Mouse (Mus musculus) intestine, embryonic 16.5 days (tissue): ENCODE data around the gene H2-Aa. TPM values are rescaled to one million over a fixed set of nuclear protein-coding genes. Genes with fewer than 3 reads are reported as not detected.

Experiments used
- ATAC-seq: fragments of 200-750 bp; cut with Nextera tagmentation; 2 replicates; pipeline ENCODE4 v1.8.0; 2017; ENCODE audit warnings: moderate TSS enrichment, moderate library complexity
- H3K27ac ChIP-seq: fragments of 300-500 bp; sonication (generic); 2 replicates; pipeline ENCODE4 v1.5.1; 2014; ENCODE audit warnings: mild to moderate bottlenecking, low read length
- H3K27me3 ChIP-seq: fragments of 300-500 bp; sonication (generic); replicated peaks from 2 replicates; pipeline ENCODE4 v1.6.1; 2014; ENCODE audit warnings: low read length, control low read depth, mixed read lengths; ENCODE audit not compliant: control insufficient read depth, insufficient read depth
- H3K36me3 ChIP-seq: fragments of 300-500 bp; sonication (generic); 2 replicates; pipeline ENCODE4 v1.6.1; 2014; ENCODE audit warnings: low read length, control low read depth; ENCODE audit not compliant: control insufficient read depth, insufficient read depth
- H3K4me1 ChIP-seq: fragments of 300-500 bp; sonication (generic); 2 replicates; pipeline ENCODE4 v1.6.1; 2014; ENCODE audit warnings: low read length, control low read depth, mixed read lengths; ENCODE audit not compliant: control insufficient read depth, insufficient read depth
- H3K4me2 ChIP-seq: fragments of 300-500 bp; sonication (generic); 2 replicates; pipeline ENCODE4 v1.6.1; 2014; ENCODE audit warnings: low read depth, low read length, control low read depth
- H3K4me3 ChIP-seq: fragments of 300-500 bp; sonication (generic); 2 replicates; pipeline ENCODE4 v1.5.1; 2014; ENCODE audit warnings: mild to moderate bottlenecking, low read length
- H3K9ac ChIP-seq: fragments of 300-500 bp; sonication (generic); 2 replicates; pipeline ENCODE4 v1.6.1; 2014; ENCODE audit warnings: low read depth, low read length
- H3K9me3 ChIP-seq: fragments of 300-500 bp; sonication (generic); 2 replicates; pipeline ENCODE4 v1.6.1; 2016; ENCODE audit warnings: low read length, control low read depth; ENCODE audit not compliant: control insufficient read depth
- WGBS: fragments of 180-500 bp; shearing (Covaris S2); extraction: QIAGEN DNeasy Blood & Tissue Kit; methylation state at CpG from one replicate; pipeline ENCODE4 v1.1.7; 2014; 5-methylcytosine and 5-hydroxymethylcytosine counted together
- polyA plus RNA-seq: library from polyadenylated mRNA; unstranded; fragments of >200 nt; fragmentation: Nextera tagmentation; extraction: Ambion mirVana; gene quantifications from 2 replicates; pipeline ENCODE4 v1.2.1, GENCODE M21; 2015

Gene H2-Aa
- 15.7 and 17.5 TPM in 2 replicates for polyA plus RNA-seq

- Histone ChIP-seq H3K27me3 (no peaks in the 10 kb centered on the region), H3K36me3 (no peaks in the 10 kb centered on the region), H3K9me3 (no peaks in the 10 kb centered on the region), H3K4me2 (no peak within 1 kb of the TSS), H3K9ac (no peak within 1 kb of the TSS), H3K27ac (no peak within 1 kb of the TSS), H3K4me1 (no peaks in the 10 kb centered on the region), H3K4me3 (no peak within 1 kb of the TSS)
- WGBS = 13% methylated on average over 8 of the region's 8 CpGs
- peak; percentile 79; the same call in 1 of the 2 replicates for ATAC-seq
These were observed at the start of gene H2-Aa for GRCm38 (mm10) chr17:34287648-34288047. H2-Aa (minus strand) TSS chr17:34287823.

GRCm38 (mm10) chr17:34331200-34331599 lies 43.6 kb upstream of the H2-Aa start:
- 82% methylated on average over 1 of the region's 1 CpGs for WGBS
- no peak overlapping the region for H3K9ac ChIP-seq
- H3K27me3 ChIP-seq = no peaks in the 10 kb centered on the region
- H3K4me2 ChIP-seq = no peak overlapping the region
- no peak overlapping the region for H3K27ac ChIP-seq
- no peak overlapping the region for H3K4me3 ChIP-seq
- no peaks in the 10 kb centered on the region for H3K36me3 ChIP-seq
- H3K4me1 ChIP-seq = no peaks in the 10 kb centered on the region
- no peak for ATAC-seq
- H3K9me3 ChIP-seq = peaks cover 5% of the 10 kb centered on the region; the same call in 1 of the 2 replicates

- Histone ChIP-seq H3K36me3 (no peaks in the 10 kb centered on the region), H3K27ac (no peak overlapping the region), H3K9me3 (peaks cover 5% of the 10 kb centered on the region; the same call in 1 of the 2 replicates), H3K9ac (no peak overlapping the region), H3K4me3 (no peak overlapping the region), H3K4me2 (no peak overlapping the region), H3K27me3 (no peaks in the 10 kb centered on the region), H3K4me1 (no peaks in the 10 kb centered on the region)
- ATAC-seq = no peak
- 65% methylated on average over 2 of the region's 2 CpGs for WGBS
These were observed 42.2 kb upstream of the H2-Aa start for GRCm38 (mm10) chr17:34329807-34330206.

- Histone ChIP-seq H3K9me3 (no peaks in the 10 kb centered on the region; the same call in 1 of the 2 replicates), H3K4me2 (no peak overlapping the region), H3K27ac (no peak overlapping the region), H3K4me1 (no peaks in the 10 kb centered on the region), H3K27me3 (no peaks in the 10 kb centered on the region), H3K4me3 (no peak overlapping the region), H3K9ac (no peak overlapping the region), H3K36me3 (no peaks in the 10 kb centered on the region)
- 74% methylated on average over 3 of the region's 3 CpGs for WGBS
- ATAC-seq = no peak
These were observed 38.8 kb upstream of the H2-Aa start for GRCm38 (mm10) chr17:34326373-34326772.

- Histone ChIP-seq H3K27me3 (no peaks in the 10 kb centered on the region), H3K9ac (no peak within 1 kb of the TSS), H3K9me3 (no peaks in the 10 kb centered on the region), H3K27ac (no peak within 1 kb of the TSS), H3K4me2 (no peak within 1 kb of the TSS), H3K4me1 (no peaks in the 10 kb centered on the region), H3K36me3 (no peaks in the 10 kb centered on the region), H3K4me3 (no peak within 1 kb of the TSS)
- 51% methylated on average over 4 of the region's 4 CpGs for WGBS
- no peak for ATAC-seq
These were observed 37.8 kb upstream of the H2-Aa start, which contains the start of gene H2-Eb2 for GRCm38 (mm10) chr17:34325436-34325835. H2-Eb2 (plus strand) TSS chr17:34325665.

- Histone ChIP-seq H3K9me3 (no peaks in the 10 kb centered on the region), H3K27ac (no peak overlapping the region), H3K36me3 (no peaks in the 10 kb centered on the region), H3K9ac (no peak overlapping the region), H3K27me3 (no peaks in the 10 kb centered on the region), H3K4me3 (no peak overlapping the region), H3K4me2 (no peak overlapping the region), H3K4me1 (no peaks in the 10 kb centered on the region)
- WGBS = 35% methylated on average over 2 of the region's 2 CpGs
- ATAC-seq = no peak
These were observed 29.7 kb upstream of the H2-Aa start for GRCm38 (mm10) chr17:34317275-34317674.

GRCm38 (mm10) chr17:34316697-34317096 lies 29.1 kb upstream of the H2-Aa start:
- no peak overlapping the region for H3K4me3 ChIP-seq
- no peaks in the 10 kb centered on the region for H3K4me1 ChIP-seq
- no peaks in the 10 kb centered on the region for H3K27me3 ChIP-seq
- WGBS = 75% methylated on average over 2 of the region's 2 CpGs
- no peaks in the 10 kb centered on the region for H3K9me3 ChIP-seq
- no peak for ATAC-seq
- H3K27ac ChIP-seq = no peak overlapping the region
- H3K36me3 ChIP-seq = no peaks in the 10 kb centered on the region
- H3K9ac ChIP-seq = no peak overlapping the region
- H3K4me2 ChIP-seq = no peak overlapping the region

GRCm38 (mm10) chr17:34315512-34315911 lies 27.9 kb upstream of the H2-Aa start:
- Histone ChIP-seq H3K27ac (no peak overlapping the region), H3K4me1 (no peaks in the 10 kb centered on the region), H3K9ac (no peak overlapping the region), H3K4me2 (no peak overlapping the region), H3K4me3 (no peak overlapping the region), H3K27me3 (no peaks in the 10 kb centered on the region), H3K9me3 (no peaks in the 10 kb centered on the region), H3K36me3 (no peaks in the 10 kb centered on the region)
- 83% methylated on average over 1 of the region's 1 CpGs for WGBS
- no peak for ATAC-seq

GRCm38 (mm10) chr17:34314286-34314685 lies 26.7 kb upstream of the H2-Aa start:
- ATAC-seq = no peak
- 58% methylated on average over 9 of the region's 9 CpGs for WGBS

GRCm38 (mm10) chr17:34313393-34313792 lies 25.8 kb upstream of the H2-Aa start:
- Histone ChIP-seq H3K27me3 (no peaks in the 10 kb centered on the region), H3K4me2 (no peak overlapping the region), H3K9me3 (no peaks in the 10 kb centered on the region), H3K4me1 (no peaks in the 10 kb centered on the region), H3K4me3 (no peak overlapping the region), H3K9ac (no peak overlapping the region), H3K36me3 (no peaks in the 10 kb centered on the region), H3K27ac (no peak overlapping the region)
- 42% methylated on average over 3 of the region's 3 CpGs for WGBS
- ATAC-seq = no peak

More at GRCm38 (mm10) chr17:34314286-34314685, 26.7 kb upstream of the H2-Aa start:
- Histone ChIP-seq H3K27ac (no peak overlapping the region), H3K9ac (no peak overlapping the region), H3K4me1 (no peaks in the 10 kb centered on the region), H3K4me3 (no peak overlapping the region), H3K9me3 (no peaks in the 10 kb centered on the region), H3K27me3 (no peaks in the 10 kb centered on the region), H3K36me3 (no peaks in the 10 kb centered on the region), H3K4me2 (no peak overlapping the region)
